Mouse (Mus musculus) left cerebral cortex, postnatal 25 days (tissue): ENCODE data around the gene 1700018B08Rik. TPM values are rescaled to one million over a fixed set of nuclear protein-coding genes. Genes with fewer than 3 reads are reported as not detected.

Experiments
- DNase-seq, 2 experiments: peaks; one replicate each; pipeline ENCODE4 v3.0.0; 2022; ENCODE audit warnings: low spot score in 2 of 2, mixed read lengths in 1 of 2
- intact Hi-C: fragments of 180-260 bp; cut with DNase I; formaldehyde crosslinking; loops from one replicate; pipeline ENCODE4 v1.15.1; 2025
- total RNA-seq, 2 experiments: library from RNA; stranded (reverse); gene quantifications; 2 replicates each; pipeline ENCODE4 v1.2.3; 2021

1700018B08Rik gene
- total RNA-seq, 2 experiments from 2014 or later, result not detected

- intact Hi-C loops, result no loop called here
- DNase-seq, result no peak
These were observed 16.4 kb downstream of the 1700018B08Rik start for GRCm38 (mm10) chr8:121527751-121528150.

- intact Hi-C loops, result no loop called here
- no peak for DNase-seq
These were observed 17.1 kb downstream of the 1700018B08Rik start for GRCm38 (mm10) chr8:121526811-121527550.

GRCm38 (mm10) chr8:121525111-121525818, 18.9 kb downstream of the 1700018B08Rik start:
- no peak for DNase-seq
- intact Hi-C loops, result no loop called here

- DNase-seq, result peak; percentile 76
- intact Hi-C loops, result loop anchor here (1.0 to 2.0 kb wide), 2 partner anchors 121 to 400 kb away; no protein-coding TSS in a partner anchor
These were observed 30.7 kb downstream of the 1700018B08Rik start for GRCm38 (mm10) chr8:121513429-121513828.

GRCm38 (mm10) chr8:121511751-121512150, 32.4 kb downstream of the 1700018B08Rik start:
- intact Hi-C loops, result loop anchor here (2.0 kb wide), 1 partner anchor 119 kb away; no protein-coding TSS in a partner anchor
- DNase-seq, result no peak

GRCm38 (mm10) chr8:121497621-121498020, 46.5 kb downstream of the 1700018B08Rik start:
- intact Hi-C loops, result no loop called here

GRCm38 (mm10) chr8:121491633-121492032, 52.5 kb downstream of the 1700018B08Rik start:
- no peak for DNase-seq
- intact Hi-C loops, result no loop called here

More at GRCm38 (mm10) chr8:121497621-121498020, 46.5 kb downstream of the 1700018B08Rik start:
- DNase-seq, result no peak

GRCm38 (mm10) chr8:121484072-121484782, 59.9 kb downstream of the 1700018B08Rik start:
- DNase-seq, result no peak
- intact Hi-C loops, result no loop called here

Other genes with a start within 250 kb of the 1700018B08Rik start
- gene Fbxo31, start 34.5 kb upstream of the 1700018B08Rik start, total RNA-seq, result 10 to 100 TPM; 90.3 to 91.6 TPM
- gene Map1lc3b, start 46.0 kb upstream of the 1700018B08Rik start, total RNA-seq, result 100 to 1,000 TPM; 180 to 191 TPM
- 10 to 100 TPM; 63.2 to 71.9 TPM for gene Zcchc14, start 108.6 kb upstream of the 1700018B08Rik start, total RNA-seq
- gene Jph3, start 185.3 kb upstream of the 1700018B08Rik start, total RNA-seq, result 100 to 1,000 TPM; 254 to 260 TPM